Mouse (Mus musculus) liver, postnatal 0 days (tissue): Measurements from ENCODE around the gene Tspan10.

Experiments
- CTCF ChIP-seq: sonication (generic); IDR thresholded peaks from 2 replicates; pipeline ENCODE4 v1.5.1; 2016; ENCODE audit warnings: antibody characterized with exemption, low read depth
- EP300 ChIP-seq: IDR thresholded peaks from 2 replicates; pipeline ENCODE4 v1.6.1; 2016; ENCODE audit warnings: antibody characterized with exemption, low read depth, mild to moderate bottlenecking

DNA sequence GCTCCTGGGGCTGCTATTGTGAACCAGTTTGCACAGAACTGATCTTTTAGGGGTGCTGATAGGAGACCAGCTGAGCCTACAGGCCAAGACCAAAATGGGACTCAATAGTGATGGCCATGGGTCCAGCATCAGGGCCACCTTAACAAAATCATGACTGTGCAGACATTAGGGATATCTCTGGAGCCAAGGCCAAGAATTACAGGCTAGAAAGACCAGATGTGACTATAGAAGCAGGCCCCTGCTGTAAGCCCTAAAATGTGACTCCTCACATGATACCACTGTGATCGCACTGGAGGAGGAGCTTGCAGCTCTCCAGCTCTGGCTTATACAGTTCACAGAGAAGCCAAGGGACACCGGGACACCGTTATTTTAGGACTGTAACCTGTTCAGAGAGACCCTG is at the start of gene Tspan10:
- TF ChIP-seq CTCF: no peak
- TF ChIP-seq EP300: no peak
